Mouse (Mus musculus) adrenal gland, adult 18-20 months (tissue): Measurements from ENCODE around the gene Gm11492. TPM values are rescaled to one million over a fixed set of nuclear protein-coding genes. Genes with fewer than 3 reads are reported as not detected.

Experiments
- DNase-seq, 2 experiments: peaks; one replicate each; pipeline ENCODE4 v3.0.0; 2021 to 2022; ENCODE audit warnings: low spot score in 2 of 2
- total RNA-seq, 2 experiments: library from RNA; stranded (reverse); gene quantifications; 1 replicate in 1 of 2; 2 replicates in 1 of 2; pipeline ENCODE4 v1.2.3; 2021

Gm11492 gene
- total RNA-seq, 2 experiments from 2014 or later: not detected

GRCm38 (mm10) chr11:87599395-87600089 is 33.1 kb downstream of the Gm11492 start:
- DNase-seq: no peak

- no peak for DNase-seq
Observed at GRCm38 (mm10) chr11:87600322-87600853, 33.9 kb downstream of the Gm11492 start.

GRCm38 (mm10) chr11:87602234-87602633 is 35.8 kb downstream of the Gm11492 start:
- DNase-seq: no peak

GRCm38 (mm10) chr11:87603571-87603970 is 37.1 kb downstream of the Gm11492 start:
- DNase-seq: no peak

GRCm38 (mm10) chr11:87609264-87609663 is 42.8 kb downstream of the Gm11492 start:
- no peak for DNase-seq

GRCm38 (mm10) chr11:87611547-87611946 is 45.1 kb downstream of the Gm11492 start:
- no peak for DNase-seq

GRCm38 (mm10) chr11:87613972-87614371 is 47.5 kb downstream of the Gm11492 start:
- DNase-seq: no peak

- DNase-seq: no peak
Observed at GRCm38 (mm10) chr11:87615551-87615950, 49.1 kb downstream of the Gm11492 start.

- DNase-seq: no peak
Observed at GRCm38 (mm10) chr11:87615952-87616351, 49.5 kb downstream of the Gm11492 start.

GRCm38 (mm10) chr11:87616790-87617474 is 50.5 kb downstream of the Gm11492 start, which contains the start of gene Hsf5:
Gene Hsf5 (plus strand): TSS chr11:87617164.
- DNase-seq: no peak

GRCm38 (mm10) chr11:87617606-87618005 is 51.2 kb downstream of the Gm11492 start:
- DNase-seq: no peak

Other genes with a start within 250 kb of the Gm11492 start
- 10 to 100 TPM; 13.1 to 24.4 TPM for gene Ppm1e, start 207.6 kb upstream of the Gm11492 start, total RNA-seq
- gene Rad51c, start 161.7 kb upstream of the Gm11492 start, total RNA-seq: 1 to 10 TPM; 2.8 to 4.9 TPM
- under 1 TPM; 0.07 to 0.26 TPM for gene Tex14, start 161.6 kb upstream of the Gm11492 start, total RNA-seq
- gene Sept4, start 2.2 kb downstream of the Gm11492 start, total RNA-seq: 10 to 100 TPM; 39.9 to 63.2 TPM
- 10 to 100 TPM; 25.6 to 29.7 TPM for gene Mtmr4, start 25.5 kb downstream of the Gm11492 start, total RNA-seq
- gene Hsf5, start 50.5 kb downstream of the Gm11492 start, total RNA-seq: under 1 TPM; 0.06 to 0.07 TPM
- gene Rnf43, start 96.1 kb downstream of the Gm11492 start, total RNA-seq: 1 to 10 TPM; 4.7 to 5.1 TPM
- gene Supt4a, start 170.9 kb downstream of the Gm11492 start, total RNA-seq: 10 to 100 TPM; 65.5 to 72.4 TPM
- gene Tspoap1, start 193.9 kb downstream of the Gm11492 start, total RNA-seq: 1 to 10 TPM; 7.6 to 9.5 TPM
- gene Mpo, start 226.9 kb downstream of the Gm11492 start, total RNA-seq: not detected